Mouse (Mus musculus): Measurements from ENCODE around the gene Fam129a.

Gene Fam129a

DNA sequence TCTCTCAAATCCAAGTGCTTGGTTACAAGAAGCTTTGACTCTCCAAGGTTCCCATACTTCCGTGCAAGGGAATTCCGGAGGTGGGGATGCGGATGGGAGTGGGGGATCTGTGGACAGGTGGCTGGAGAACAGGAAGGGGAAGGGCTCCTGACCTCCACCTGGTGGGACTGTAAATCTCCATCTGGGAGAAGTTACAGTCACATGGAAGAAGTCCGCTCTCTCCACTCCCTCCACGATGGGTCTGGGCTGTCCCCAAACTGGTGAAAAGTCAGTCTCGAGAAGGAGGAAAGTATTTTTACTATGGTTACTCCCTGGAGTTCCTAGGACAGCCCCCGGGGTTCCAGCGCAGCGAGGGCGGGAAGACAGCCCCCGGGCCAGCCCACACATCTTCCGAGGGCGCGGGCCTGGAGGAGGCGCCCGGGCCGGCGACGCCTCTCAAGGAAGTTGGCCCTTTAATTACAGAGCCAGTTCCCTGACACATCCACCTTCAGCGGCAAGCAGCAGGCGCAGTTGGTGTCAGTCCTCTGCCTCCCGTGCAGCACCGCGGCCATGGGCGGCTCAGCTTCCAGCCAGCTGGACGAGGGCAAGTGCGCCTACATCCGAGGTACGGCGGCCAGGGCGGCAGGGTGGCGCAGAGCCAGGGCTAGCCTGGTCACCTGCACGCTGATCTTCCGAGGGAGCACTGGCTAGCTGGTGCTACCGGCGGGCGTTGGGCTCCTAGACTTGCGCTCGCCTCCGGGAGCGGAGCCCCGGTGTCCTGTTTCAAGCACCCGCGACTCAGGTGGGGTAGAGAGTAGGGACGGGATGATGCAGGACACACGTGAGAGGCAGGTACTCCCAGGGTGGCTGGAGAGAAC, at the start of gene Fam129a:
TSS of gene Fam129a (plus strand) at position 206 of the 857 bp plus-strand sequence.
- peak; percentile 14 to 18 for DNase-seq (ENCODE audit: low spot score in 2 of 2)

DNA sequence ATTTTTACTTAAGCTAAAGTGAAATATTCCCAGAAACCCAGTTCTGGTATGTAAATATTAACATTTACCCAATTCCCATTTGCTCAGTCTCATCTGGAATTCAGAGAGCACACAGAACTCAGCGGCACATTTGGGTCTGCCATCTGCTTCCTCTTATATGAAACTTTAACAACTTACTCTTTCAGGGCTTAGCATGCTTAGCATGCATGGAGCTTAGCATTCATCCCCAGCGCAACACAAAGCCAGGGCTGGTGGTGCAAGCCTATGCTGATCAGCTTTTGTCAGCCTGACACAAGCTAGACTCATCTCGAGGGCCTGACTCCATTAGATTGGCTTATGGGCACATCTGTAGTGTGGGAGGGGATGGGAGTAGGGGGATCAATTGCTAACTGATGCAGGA, 44.3 kb upstream of the Fam129a start:
- no peak for DNase-seq (ENCODE audit: low spot score in 2 of 2)

- no peak for DNase-seq (ENCODE audit: low spot score in 2 of 2)
Measured at GRCm38 (mm10) chr1:151543796-151544477, 27.0 kb upstream of the Fam129a start.

- no peak for DNase-seq (ENCODE audit: low spot score in 2 of 2)
Measured at GRCm38 (mm10) chr1:151544581-151544980, 26.4 kb upstream of the Fam129a start.

GRCm38 (mm10) chr1:151545571-151545970, 25.4 kb upstream of the Fam129a start:
- no peak for DNase-seq (ENCODE audit: low spot score in 2 of 2)

- no peak for DNase-seq (ENCODE audit: low spot score in 2 of 2)
Measured at GRCm38 (mm10) chr1:151548896-151549610, 21.9 kb upstream of the Fam129a start.

- DNase-seq (ENCODE audit: low spot score in 2 of 2) = no peak
Measured at GRCm38 (mm10) chr1:151549794-151550193, 21.2 kb upstream of the Fam129a start.

- no peak for DNase-seq (ENCODE audit: low spot score in 2 of 2)
Measured at GRCm38 (mm10) chr1:151550587-151551479, 20.2 kb upstream of the Fam129a start.

DNA sequence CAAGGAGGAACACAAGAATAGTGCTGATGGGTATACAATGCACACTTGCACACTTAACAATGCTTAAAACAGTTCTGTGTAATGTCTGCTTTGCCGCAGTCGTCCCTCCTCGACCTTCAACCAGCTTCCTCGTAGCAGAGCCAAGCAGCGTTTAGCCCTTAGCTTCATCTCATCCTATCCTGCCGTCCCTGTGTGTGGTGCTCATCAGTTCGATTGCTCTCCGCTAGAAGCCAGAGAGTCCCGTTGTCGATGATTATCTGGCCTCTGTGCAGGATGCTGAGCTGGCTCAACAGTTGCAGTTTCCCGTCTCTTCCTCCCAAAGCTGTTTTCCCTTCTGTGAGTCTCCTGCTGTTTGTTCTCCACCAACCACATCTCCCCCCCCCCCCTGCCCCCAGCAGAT, 10.4 kb upstream of the Fam129a start:
- DNase-seq (ENCODE audit: low spot score in 2 of 2) = no peak

DNA sequence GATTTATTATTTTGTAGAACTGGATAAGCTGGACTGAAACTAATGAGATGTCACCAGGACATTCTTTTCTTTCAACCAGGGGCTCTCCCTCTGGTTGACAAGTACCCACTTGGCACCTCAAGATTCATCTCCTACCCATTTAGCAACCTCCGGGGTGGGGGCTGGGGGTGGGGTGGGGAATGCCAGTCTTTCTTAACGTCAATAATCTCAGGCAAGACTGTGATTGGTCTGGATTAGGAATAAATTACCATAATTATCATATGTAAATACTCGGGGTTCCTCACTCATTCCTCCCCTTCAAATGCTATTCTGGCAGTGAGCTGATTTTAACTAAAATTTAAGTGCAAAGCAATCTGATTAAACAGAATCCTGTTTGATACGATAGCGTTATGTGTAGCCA, 7.6 kb upstream of the Fam129a start:
- no peak for DNase-seq (ENCODE audit: low spot score in 2 of 2)

DNA sequence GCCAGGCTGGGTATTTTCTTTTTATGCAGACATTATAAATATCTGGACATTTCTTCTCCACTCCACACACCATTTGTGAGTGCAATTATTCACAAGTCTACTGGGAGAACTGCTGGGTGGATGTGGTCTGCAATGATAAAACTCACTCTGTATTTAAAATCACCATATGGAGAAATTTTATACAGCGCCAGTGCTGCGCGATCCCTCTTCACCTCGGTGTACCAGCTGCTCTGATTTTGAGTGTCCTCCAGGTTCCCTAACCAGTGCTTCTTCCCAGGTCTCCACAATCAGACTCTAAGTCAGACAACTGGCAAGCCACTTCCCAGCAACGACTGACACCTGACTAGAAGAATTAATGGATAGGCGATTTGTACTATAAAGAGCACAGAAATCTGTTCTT, 7.1 kb upstream of the Fam129a start:
- no peak for DNase-seq (ENCODE audit: low spot score in 2 of 2)

DNA sequence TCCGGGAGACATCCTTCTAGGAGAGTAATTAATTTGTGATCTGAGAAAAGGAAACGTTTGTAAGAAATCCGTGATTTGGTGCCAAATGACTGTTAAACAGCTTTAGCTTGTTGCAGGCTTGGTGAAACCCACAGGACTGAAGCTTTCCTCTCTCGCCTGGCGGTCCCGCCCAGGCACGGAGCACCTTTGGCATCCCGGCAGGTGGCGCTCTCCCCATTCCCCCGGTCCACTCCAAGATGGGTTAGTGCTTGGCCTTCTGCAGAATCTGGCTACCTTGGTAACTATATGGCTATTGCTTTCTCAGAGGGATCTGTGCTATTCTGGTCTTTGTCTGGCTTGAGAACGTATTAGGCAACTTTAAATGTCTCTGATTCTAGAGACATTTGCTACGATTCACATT, 6.6 kb upstream of the Fam129a start:
- peak; percentile 61 to 67 for DNase-seq (ENCODE audit: low spot score in 2 of 2)

DNA sequence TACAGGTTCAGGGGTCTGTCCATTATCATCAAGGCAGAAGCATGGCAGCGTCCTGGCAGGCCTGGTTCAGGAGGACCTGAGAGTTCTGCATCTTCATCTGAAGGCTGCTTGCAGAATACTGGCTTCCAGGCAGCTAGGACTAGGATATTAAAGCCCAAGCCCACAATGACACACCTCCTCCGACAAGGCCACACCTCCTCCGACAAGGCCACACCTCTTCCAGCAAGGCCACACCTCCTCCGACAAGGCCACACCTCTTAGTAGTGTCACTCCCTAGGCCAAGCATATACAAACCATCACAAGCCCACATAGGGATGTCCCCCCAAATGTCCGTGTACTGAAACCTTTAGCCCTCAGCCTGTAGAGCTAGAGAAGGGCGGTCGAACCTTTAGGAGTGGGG, 2.3 kb upstream of the Fam129a start:
- DNase-seq (ENCODE audit: low spot score in 2 of 2) = peak in 1 of 2 experiments; percentile 3

DNA sequence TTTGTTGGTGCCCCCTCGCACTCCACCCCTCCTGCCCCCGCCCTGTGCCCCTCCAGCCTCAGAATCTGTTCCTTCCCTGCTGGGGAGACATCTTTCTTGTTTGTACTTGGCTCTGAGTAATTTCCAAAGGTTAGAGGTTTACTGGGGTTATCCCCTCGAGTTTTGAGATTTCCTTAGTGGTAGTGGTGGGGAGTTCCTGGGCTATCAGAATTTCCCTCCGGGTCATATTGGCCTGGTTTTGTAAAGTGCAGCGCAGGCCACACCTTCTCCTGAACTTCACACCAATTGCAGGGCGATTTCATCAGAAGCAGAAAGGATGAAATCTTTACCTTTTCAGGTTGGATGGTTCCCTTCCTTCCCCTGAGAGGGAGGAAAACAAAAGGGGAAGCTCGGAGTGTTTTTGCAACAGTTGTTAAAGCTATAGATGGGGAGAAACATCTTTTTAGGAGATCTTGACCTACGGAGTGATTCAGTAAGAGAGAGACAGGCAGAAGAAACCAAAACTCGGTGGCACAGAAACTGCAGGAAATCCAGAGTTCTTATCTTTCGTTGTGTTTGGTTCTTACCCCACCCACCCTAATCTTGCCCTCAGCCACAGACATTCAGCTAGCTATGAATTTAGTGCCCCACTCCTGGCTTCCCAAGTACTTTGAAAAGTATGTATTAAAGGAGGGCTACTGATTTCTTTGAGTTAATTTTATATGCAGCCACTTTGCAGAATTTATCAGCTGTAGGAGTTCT, 1.0 kb downstream of the Fam129a start:
- peak in 1 of 2 experiments; percentile 13 for DNase-seq (ENCODE audit: low spot score in 2 of 2)

GRCm38 (mm10) chr1:151572601-151573320, 1.8 kb downstream of the Fam129a start:
- DNase-seq (ENCODE audit: low spot score in 2 of 2) = no peak

GRCm38 (mm10) chr1:151580200-151580982, 9.4 kb downstream of the Fam129a start:
- DNase-seq (ENCODE audit: low spot score in 2 of 2) = no peak

- DNase-seq (ENCODE audit: low spot score in 2 of 2) = no peak
Measured at GRCm38 (mm10) chr1:151581454-151581853, 10.5 kb downstream of the Fam129a start.

DNA sequence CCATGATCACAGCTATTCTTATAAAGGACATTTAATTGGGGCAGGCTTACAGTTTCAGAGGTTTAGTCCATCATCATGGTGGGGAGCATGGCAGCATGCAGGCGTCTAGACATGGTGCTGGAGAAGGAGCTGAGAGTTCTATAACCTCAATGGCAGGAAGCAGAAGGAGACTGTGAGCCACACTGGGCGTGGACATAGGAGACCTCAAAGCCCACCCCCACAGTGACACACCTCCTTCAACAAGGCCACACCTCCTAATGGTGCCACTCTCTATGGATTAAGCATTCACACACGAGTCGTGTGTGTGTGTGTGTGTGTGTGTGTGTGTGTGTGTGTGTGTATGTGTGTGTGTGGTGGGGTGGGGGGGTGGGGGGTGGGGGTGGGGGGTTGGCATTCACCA, 11.0 kb downstream of the Fam129a start:
- DNase-seq (ENCODE audit: low spot score in 2 of 2) = no peak

Measured in spleen, postnatal 36 days (tissue).